Mouse (Mus musculus): ENCODE measurements around the gene AC134908.4.

DNA sequence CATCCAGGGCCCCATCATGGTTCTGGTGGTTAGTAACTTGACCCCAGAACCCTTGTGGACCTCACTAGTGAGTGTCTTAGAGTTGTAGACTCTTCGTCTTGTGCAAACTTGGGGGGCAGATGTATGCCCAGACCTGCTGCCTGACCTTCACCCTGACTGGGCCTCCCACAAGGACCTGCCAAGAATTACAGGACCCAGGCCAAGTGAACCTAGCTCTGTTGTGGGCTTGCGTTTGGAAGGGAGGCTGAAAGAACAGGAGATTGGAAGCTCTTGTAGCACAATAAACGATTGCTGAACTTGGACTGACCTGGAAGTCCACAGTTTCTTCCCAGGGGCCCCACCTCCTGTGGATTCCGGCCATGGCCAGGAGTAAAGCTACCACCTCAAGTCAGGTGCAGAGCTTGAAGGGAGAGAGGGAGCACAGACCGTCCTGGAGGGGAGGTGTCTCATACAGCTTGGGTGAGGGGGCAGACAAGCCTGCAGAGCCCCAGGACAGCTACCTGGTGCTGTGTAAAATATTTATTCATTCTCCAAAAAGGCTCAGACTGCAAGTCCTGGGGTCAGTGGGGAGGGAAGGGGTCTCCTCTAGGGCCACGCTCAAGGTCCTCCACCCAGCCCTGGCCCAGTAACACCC is 38.6 kb upstream of the AC134908.4 start:
- TF ChIP-seq CTCF (IDR thresholded peaks at IDR 0.05; ENCODE audit: borderline replicate concordance, extremely low read depth, insufficient read depth, insufficient read length) (no peak), POLR2A (IDR thresholded peaks at IDR 0.05; ENCODE audit: borderline replicate concordance, extremely low read depth, insufficient read depth, insufficient read length, poor library complexity, severe bottlenecking) (no peak)

All from brain, embryonic 14.5 days (tissue).